Mouse (Mus musculus) thymus, adult 2 months (tissue): ENCODE results near the gene Padi3. TPM values are rescaled to one million over a fixed set of nuclear protein-coding genes. Genes with fewer than 3 reads are reported as not detected.

ENCODE experiments used
- DNase-seq: peaks from one replicate; pipeline ENCODE4 v3.0.0; 2021
- H3K27ac ChIP-seq: fragments of 200-500 bp; 2 replicates; pipeline ENCODE4 v1.5.1; 2012; ENCODE audit warnings: low read length, control low read depth; ENCODE audit not compliant: control insufficient read depth, insufficient read depth
- H3K27me3 ChIP-seq: fragments of 200-500 bp; 2 replicates; pipeline ENCODE4 v1.6.1; 2012; ENCODE audit warnings: mild to moderate bottlenecking, low read length, moderate library complexity, mixed read lengths; ENCODE audit not compliant: control insufficient read depth, insufficient read depth
- H3K36me3 ChIP-seq: fragments of 200-500 bp; 2 replicates; pipeline ENCODE4 v1.6.1; 2012; ENCODE audit warnings: mild to moderate bottlenecking, low read length, moderate library complexity; ENCODE audit not compliant: control insufficient read depth, insufficient read depth
- H3K4me1 ChIP-seq: fragments of 200-500 bp; replicated peaks from 2 replicates; pipeline ENCODE4 v1.6.1; 2012; ENCODE audit warnings: low read length; ENCODE audit not compliant: control insufficient read depth, insufficient read depth
- H3K4me3 ChIP-seq: fragments of 200-500 bp; 2 replicates; pipeline ENCODE4 v1.5.1; 2012; ENCODE audit warnings: mild to moderate bottlenecking, low read length, control low read depth, moderate library complexity; ENCODE audit not compliant: control insufficient read depth, insufficient read depth
- CTCF ChIP-seq: fragments of 200-500 bp; IDR thresholded peaks from 2 replicates; pipeline ENCODE4 v1.5.1; 2012; ENCODE audit warnings: mild to moderate bottlenecking, control low read depth, low read length, moderate library complexity, borderline replicate concordance; ENCODE audit not compliant: control insufficient read depth, poor library complexity, insufficient read depth; ENCODE audit errors: extremely low read depth
- POLR2A ChIP-seq: fragments of 200-500 bp; IDR thresholded peaks from 2 replicates; pipeline ENCODE4 v1.6.1; 2012; ENCODE audit warnings: mild to moderate bottlenecking, low read length, control low read depth, moderate library complexity; ENCODE audit not compliant: control insufficient read depth, poor library complexity, insufficient read depth; ENCODE audit errors: extremely low read depth
- WGBS: fragments of 180-500 bp; shearing (Covaris S2); methylation state at CpG from one replicate; pipeline ENCODE4 v1.1.7; 2018; 5-methylcytosine and 5-hydroxymethylcytosine counted together
- polyA plus RNA-seq: library from polyadenylated mRNA; depleted of rRNA; stranded (reverse); fragments of >200 nt; gene quantifications from 2 replicates; pipeline ENCODE4 v1.2.3, GENCODE M21; 2012

The Padi3 gene
- polyA plus RNA-seq, 1 experiment = 2.6 TPM

- H3K27ac ChIP-seq = no peak overlapping the region
- H3K36me3 ChIP-seq = no peaks in the 10 kb centered on the region
- WGBS = 65% methylated on average over 9 of the region's 9 CpGs
- no peak for DNase-seq
- H3K27me3 ChIP-seq = no peaks in the 10 kb centered on the region
- TF ChIP-seq POLR2A (no peak), CTCF (no peak)
- no peak overlapping the region for H3K4me3 ChIP-seq
- peaks cover 48% of the 10 kb centered on the region for H3K4me1 ChIP-seq
Observed at GRCm38 (mm10) chr4:140784292-140784945, 26.0 kb downstream of the Padi3 start.

DNA sequence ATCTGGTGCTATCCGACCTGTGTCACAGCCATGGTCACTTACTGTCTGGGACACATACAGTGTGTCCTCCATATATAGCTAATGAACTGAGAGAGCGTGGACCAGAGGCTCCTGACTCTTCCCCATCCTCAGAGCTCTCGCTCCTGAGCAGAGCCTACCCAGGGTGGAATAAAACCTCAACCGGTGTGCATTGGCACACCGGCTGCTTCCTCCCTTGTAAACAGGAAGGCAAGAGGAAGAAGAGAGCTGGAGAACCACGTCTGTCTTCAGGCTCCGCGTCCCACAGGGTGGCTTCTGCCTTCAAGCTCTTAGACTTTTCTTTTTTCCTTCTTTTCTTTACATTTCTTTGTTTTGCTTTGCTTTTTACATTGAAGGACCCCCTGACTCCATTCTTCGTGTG lies 27.6 kb downstream of the Padi3 start:
- DNase-seq = peak; percentile 37
- Histone ChIP-seq H3K4me1 (peaks cover 43% of the 10 kb centered on the region), H3K4me3 (no peak overlapping the region), H3K27me3 (no peaks in the 10 kb centered on the region), H3K27ac (peak overlapping the region; percentile 80), H3K36me3 (no peaks in the 10 kb centered on the region)
- TF ChIP-seq CTCF (no peak), POLR2A (no peak)
- 21% methylated on average over 9 of the region's 9 CpGs for WGBS

- no peaks in the 10 kb centered on the region for H3K27me3 ChIP-seq
- no peaks in the 10 kb centered on the region for H3K36me3 ChIP-seq
- TF ChIP-seq POLR2A = no peak
- no peak for TF ChIP-seq CTCF
Observed at GRCm38 (mm10) chr4:140780507-140780906, 29.9 kb downstream of the Padi3 start.

GRCm38 (mm10) chr4:140779803-140780397 lies 30.5 kb downstream of the Padi3 start:
- no peak for DNase-seq
- 88% methylated on average over 19 of the region's 19 CpGs for WGBS
- no peak overlapping the region for H3K27ac ChIP-seq

More at GRCm38 (mm10) chr4:140780507-140780906, 29.9 kb downstream of the Padi3 start:
- Histone ChIP-seq H3K4me3 (no peak overlapping the region), H3K4me1 (peaks cover 48% of the 10 kb centered on the region), H3K27ac (no peak overlapping the region)
- WGBS = 95% methylated on average over 14 of the region's 14 CpGs
- no peak for DNase-seq

GRCm38 (mm10) chr4:140776623-140777022 lies 33.8 kb downstream of the Padi3 start:
- Histone ChIP-seq H3K4me3 (no peak overlapping the region), H3K27ac (peak overlapping the region; percentile 8; the same call in 1 of the 2 replicates), H3K4me1 (peaks cover 40% of the 10 kb centered on the region), H3K36me3 (no peaks in the 10 kb centered on the region), H3K27me3 (no peaks in the 10 kb centered on the region)
- 76% methylated on average over 13 of the region's 13 CpGs for WGBS
- TF ChIP-seq CTCF (no peak), POLR2A (no peak)
- DNase-seq = no peak

More at GRCm38 (mm10) chr4:140779803-140780397, 30.5 kb downstream of the Padi3 start:
- peaks cover 48% of the 10 kb centered on the region for H3K4me1 ChIP-seq
- TF ChIP-seq POLR2A (no peak), CTCF (no peak)
- no peak overlapping the region for H3K4me3 ChIP-seq
- H3K36me3 ChIP-seq = no peaks in the 10 kb centered on the region
- H3K27me3 ChIP-seq = no peaks in the 10 kb centered on the region

DNA sequence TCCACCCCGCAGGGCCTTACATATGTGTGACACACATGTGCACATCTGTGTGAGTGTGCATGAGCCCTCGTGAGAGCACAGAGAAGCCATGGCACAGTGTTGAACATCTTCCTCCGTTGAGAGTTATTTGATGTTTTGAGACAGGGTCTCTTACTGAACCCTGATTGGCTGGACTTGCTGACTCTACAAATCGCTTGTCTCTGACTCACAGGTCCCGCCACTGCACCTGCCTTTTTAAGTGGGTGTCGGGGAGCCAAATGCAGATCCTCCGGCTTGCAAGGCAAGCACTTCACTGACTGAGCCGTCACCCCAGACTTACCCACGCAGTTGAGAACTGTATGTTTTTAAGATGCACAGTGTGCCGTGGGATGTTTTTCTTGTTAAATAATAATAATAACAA lies 34.6 kb downstream of the Padi3 start:
- WGBS = 23% methylated on average over 10 of the region's 10 CpGs

DNA sequence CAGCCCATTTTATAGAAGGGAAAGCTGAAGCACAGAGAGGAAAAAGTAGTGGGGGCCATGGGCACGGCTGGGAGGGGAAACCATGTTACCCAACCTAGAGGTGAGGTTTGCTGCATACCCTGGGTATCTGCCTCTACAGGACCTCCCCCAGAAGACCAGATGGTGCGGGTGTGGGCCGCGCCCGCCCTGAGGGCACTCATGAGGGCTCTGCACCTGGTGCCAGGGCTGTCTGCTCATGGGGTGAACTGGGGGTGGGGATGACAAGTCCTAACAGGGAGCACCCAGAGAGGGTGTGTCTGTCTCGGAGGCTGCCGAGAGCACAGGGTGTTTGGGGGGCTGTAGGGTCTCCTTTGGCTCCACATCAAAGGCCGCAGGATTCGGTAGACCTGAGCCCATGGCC lies 35.6 kb downstream of the Padi3 start:
- 0 out of 2 replicates have a peak, but pooled peaks have one; percentile 33 for TF ChIP-seq POLR2A
- TF ChIP-seq CTCF = no peak
- 24% methylated on average over 9 of the region's 9 CpGs for whole genome bisulfite sequencing
- peak; percentile 69 for DNase-seq

More for the DNA sequence above, 34.6 kb downstream of the Padi3 start:
- Histone ChIP-seq H3K36me3 (no peaks in the 10 kb centered on the region), H3K4me1 (peaks cover 34% of the 10 kb centered on the region), H3K4me3 (no peak overlapping the region), H3K27me3 (no peaks in the 10 kb centered on the region), H3K27ac (peak overlapping the region; percentile 65; the same call in 1 of the 2 replicates)
- TF ChIP-seq POLR2A (no peak), CTCF (no peak)
- peak; percentile 69 for DNase-seq

More for the DNA sequence above, 35.6 kb downstream of the Padi3 start:
- H3K4me3 ChIP-seq = no peak overlapping the region
- H3K36me3 ChIP-seq = no peaks in the 10 kb centered on the region
- H3K4me1 ChIP-seq = peaks cover 34% of the 10 kb centered on the region
- H3K27ac ChIP-seq = peak overlapping the region; percentile 23; the same call in 1 of the 2 replicates
- no peaks in the 10 kb centered on the region for H3K27me3 ChIP-seq
